Mouse (Mus musculus): ENCODE results near the gene Sp1.

DNA sequence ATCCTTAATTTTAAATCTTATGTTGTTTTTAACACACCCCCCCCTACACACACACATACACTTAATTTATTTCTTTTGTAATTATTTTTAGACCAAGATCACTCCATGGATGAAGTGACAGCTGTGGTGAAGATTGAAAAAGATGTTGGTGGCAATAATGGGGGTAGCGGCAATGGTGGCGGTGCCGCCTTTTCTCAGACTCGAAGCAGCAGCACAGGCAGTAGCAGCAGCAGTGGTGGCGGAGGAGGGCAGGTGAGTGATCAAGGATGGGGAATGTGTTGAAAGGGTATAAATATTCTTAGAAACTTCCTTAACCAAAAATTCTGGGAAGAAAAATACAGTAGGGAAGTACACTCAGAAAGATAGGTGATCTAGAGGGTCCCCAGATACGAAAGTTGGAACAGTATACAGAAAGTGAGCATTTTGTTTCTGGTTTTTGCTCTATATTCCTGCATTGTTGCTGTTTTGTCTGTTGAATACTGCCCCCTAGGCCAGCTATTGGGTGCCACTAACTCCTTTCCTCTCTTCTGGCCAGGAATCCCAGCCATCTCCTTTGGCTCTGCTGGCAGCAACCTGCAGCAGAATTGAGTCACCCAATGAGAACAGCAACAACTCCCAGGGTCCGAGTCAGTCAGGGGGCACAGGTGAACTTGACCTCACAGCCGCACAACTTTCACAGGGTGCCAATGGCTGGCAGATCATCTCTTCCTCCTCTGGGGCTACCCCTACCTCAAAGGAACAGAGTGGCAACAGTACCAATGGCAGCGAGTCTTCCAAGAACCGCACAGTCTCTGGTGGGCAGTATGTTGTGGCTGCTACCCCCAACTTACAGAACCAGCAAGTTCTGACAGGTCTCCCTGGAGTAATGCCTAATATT is 2.0 kb downstream of the Sp1 start:
- TF ChIP-seq CTCF (IDR thresholded peaks at IDR 0.05; ENCODE audit: low read depth, low read length) (no peak), POLR2A (IDR thresholded peaks at IDR 0.05; ENCODE audit: borderline replicate concordance, low read depth, low read length) (no peak)

All from bone marrow macrophage, adult 2 months (primary cell).